ENCODE assay signal across 14 mouse cellular contexts in the genomic region with DNA sequence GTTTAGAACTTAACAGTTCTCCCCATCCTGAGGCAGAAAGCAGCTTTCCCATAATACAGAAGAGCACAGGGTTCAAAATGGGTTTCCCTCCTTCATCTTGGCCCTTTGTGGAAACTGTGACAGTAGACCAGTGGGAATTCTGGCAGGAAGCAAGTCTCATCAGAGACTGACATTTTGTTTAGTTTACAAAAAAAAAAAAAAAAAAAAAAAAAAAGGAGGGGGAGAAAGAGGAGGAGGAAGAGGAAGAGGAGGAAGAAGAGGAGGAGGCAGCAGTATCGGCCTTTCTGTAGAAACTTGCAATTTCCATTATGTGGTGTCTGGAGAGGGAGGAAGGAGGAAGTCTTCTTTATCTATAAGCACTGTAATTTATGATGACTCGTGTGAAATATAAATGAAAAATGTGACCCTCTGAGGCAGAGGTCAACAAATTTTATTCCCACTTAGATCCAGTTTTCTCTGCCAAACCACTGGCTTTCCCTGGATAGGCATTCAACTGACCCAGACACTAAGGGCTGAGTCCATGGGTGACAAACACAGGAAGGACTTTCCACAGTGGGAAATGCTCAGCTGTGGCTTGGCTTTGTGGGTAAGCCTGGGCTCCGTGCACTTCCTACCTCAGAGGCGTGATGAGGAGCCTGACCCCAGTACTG. TPM values are rescaled to one million over a fixed set of nuclear protein-coding genes. Genes with fewer than 3 reads are reported as not detected.
A peak's percentile ranks its signal among the peaks of the same experiment; 100 is the strongest.
DNase-seq lines count a peak whose midpoint lies in the region; ATAC-seq and TF ChIP-seq lines count a peak whose summit lies in the region.
"Had no signal": no experiment of that assay in that cellular context is flagged by ENCODE, and none has a peak within 500 bp of the region (broad histone marks: within the 10 kb centered on the region; RNA-seq: fewer than 3 reads in every experiment).

No protein-coding gene starts in this region.

- H3K27ac ChIP-seq in gastrocnemius, adult 2 months = peak overlapping the region; percentile 68
- peak overlapping the region; percentile 40 for H3K27ac ChIP-seq in macrophage
- H3K27ac ChIP-seq: midbrain, embryonic 13.5 days; neural tube, embryonic 12.5 days had no signal

- 11% methylated on average over 4 of the region's 4 CpGs for WGBS in macrophage (ENCODE audit: missing documents)

- no peak overlapping the region for H3K4me3 ChIP-seq in gastrocnemius, adult 2 months
- H3K4me3 ChIP-seq in macrophage (ENCODE audit: inconsistent target) = no peak overlapping the region
- H3K4me3 ChIP-seq: erythroblast, embryonic 14.5 days; midbrain, embryonic 13.5 days; neural tube, embryonic 12.5 days had no signal

- no peak for ATAC-seq in monocyte, adult 5-6 weeks (replicated peaks; ENCODE audit: insufficient number of reproducible peaks, low FRiP score, low TSS enrichment, poor library complexity, severe bottlenecking)
- ATAC-seq: hindbrain, embryonic 16.5 days; midbrain, embryonic 13.5 days had no signal

- H3K36me3 ChIP-seq in macrophage (ENCODE audit: inconsistent target) = no peaks in the 10 kb centered on the region
- H3K36me3 ChIP-seq: midbrain, embryonic 13.5 days; neural tube, embryonic 12.5 days had no signal

- peaks cover 95% of the 10 kb centered on the region for H3K79me2 ChIP-seq in macrophage (ENCODE audit: inconsistent target)

- DNase-seq in gastrocnemius, adult 2 months = no peak
- no peak for DNase-seq in gastrocnemius, postnatal 25 days
- DNase-seq in kidney, postnatal 10 days = peak; percentile 54
- DNase-seq in kidney, postnatal 25 days = no peak
- DNase-seq in NIH3T3 (ENCODE audit: low read depth) = peak; percentile 41
- DNase-seq in adrenal gland, adult 2 months = no peak
- DNase-seq: retina, postnatal 1 day; thymus, postnatal 14 days had no signal

- intact Hi-C loops in gastrocnemius, adult 2 months (cut with DNase I) = loop anchor here (5.0 to 10.0 kb wide), 3 partner anchors 255 to 775 kb away; no protein-coding TSS in a partner anchor

- no peak for TF ChIP-seq CTCF in gastrocnemius, adult 2 months (IDR thresholded peaks at IDR 0.05)

RNA-seq across cellular contexts. Expression of a gene that starts 28.2 kb away (rescaled TPM):
- total RNA-seq in gastrocnemius, adult 2 months (2021) = 10 to 100 TPM; 41.3 to 52.1 TPM
- 10 to 100 TPM; 25.4 to 27.0 TPM for total RNA-seq in gastrocnemius, postnatal 25 days (2021)
- 1,000 to 10,000 TPM in 1 of 26 experiments, 100 to 1,000 TPM in 25; 208 to 1,027 (median 312) TPM for total RNA-seq in macrophage (2018; cell fraction: chromatin; rRNA removed)
- 100 to 1,000 TPM in 7 of 26 experiments, 10 to 100 TPM in 19; 69.6 to 234 (median 91.1) TPM for total RNA-seq in macrophage (2018; cell fraction: cytosol; rRNA removed)
- total RNA-seq in macrophage (2018; cell fraction: nucleus; rRNA removed) = 100 to 1,000 TPM; 134 to 744 (median 260) TPM
- 37.8 to 47.3 TPM (median 46.9 TPM) in 3 replicates for polyA plus RNA-seq in macrophage (2018)
- total RNA-seq in monocyte, adult 5-6 weeks (2017) = 284 to 565 TPM (median 296 TPM) in 3 replicates
- 100 to 1,000 TPM in 1 of 2 experiments, 10 to 100 TPM in 1; 71.0 to 125 TPM for total RNA-seq in adrenal gland, adult 2 months (2021)
- 12.0 and 13.4 TPM in 2 replicates for polyA plus RNA-seq in adrenal gland, adult 2 months (2012; rRNA removed)

Comparison
In these comparisons a context has a peak if more than half of its experiments do, and no peak if none do; other contexts are left out.
1. DNase-seq: peak in kidney, postnatal 10 days (single experiment) and NIH3T3 (single experiment); none in gastrocnemius, adult 2 months (single experiment), gastrocnemius, postnatal 25 days (single experiment), kidney, postnatal 25 days (0 of 2) and adrenal gland, adult 2 months (single experiment).